Mouse (Mus musculus) heart, postnatal 0 days (tissue): ENCODE data around the gene Taf3. TPM values are rescaled to one million over a fixed set of nuclear protein-coding genes. Genes with fewer than 3 reads are reported as not detected.
A peak's percentile ranks its signal among the peaks of the same experiment; 100 is the strongest.

Experiments
- ATAC-seq: fragments of 200-750 bp; cut with Nextera tagmentation; 2 replicates; pipeline ENCODE4 v1.8.0; 2017; ENCODE audit warnings: low read depth, moderate number of reproducible peaks, moderate library complexity; ENCODE audit not compliant: insufficient read depth
- DNase-seq: peaks from one replicate; pipeline ENCODE4 v3.0.0-alpha.2; 2016; ENCODE audit warnings: low spot score
- H3K27ac ChIP-seq: fragments of 300-500 bp; sonication (generic); 2 replicates; pipeline ENCODE4 v1.5.1; 2014; ENCODE audit warnings: low read depth, mild to moderate bottlenecking
- H3K27me3 ChIP-seq: fragments of 300-500 bp; sonication (generic); 2 replicates; pipeline ENCODE4 v1.6.1; 2014; ENCODE audit warnings: low read length, mixed read lengths; ENCODE audit not compliant: control insufficient read depth, insufficient read depth
- H3K36me3 ChIP-seq: fragments of 300-500 bp; sonication (generic); replicated peaks from 2 replicates; pipeline ENCODE4 v1.6.1; 2014; ENCODE audit warnings: low read length, mixed read lengths; ENCODE audit not compliant: control insufficient read depth, insufficient read depth
- H3K4me1 ChIP-seq: fragments of 300-500 bp; sonication (generic); 2 replicates; pipeline ENCODE4 v1.6.1; 2014; ENCODE audit warnings: antibody characterized with exemption; ENCODE audit not compliant: control insufficient read depth, insufficient read depth
- H3K4me2 ChIP-seq: fragments of 300-500 bp; sonication (generic); 2 replicates; pipeline ENCODE4 v1.6.1; 2014; ENCODE audit warnings: low read depth, mild to moderate bottlenecking, low read length, moderate library complexity
- H3K4me3 ChIP-seq: fragments of 300-500 bp; sonication (generic); 2 replicates; pipeline ENCODE4 v1.5.1; 2014; ENCODE audit warnings: low read depth, low read length
- H3K9ac ChIP-seq: fragments of 300-500 bp; sonication (generic); replicated peaks from 2 replicates; pipeline ENCODE4 v1.6.1; 2014; ENCODE audit warnings: low read depth, low read length, mixed read lengths
- H3K9me3 ChIP-seq: fragments of 300-500 bp; sonication (generic); replicated peaks from 2 replicates; pipeline ENCODE4 v1.6.1; 2016; ENCODE audit warnings: low read length; ENCODE audit not compliant: control insufficient read depth
- CTCF ChIP-seq: IDR thresholded peaks from 2 replicates; pipeline ENCODE4 v1.5.1; 2016; ENCODE audit warnings: antibody characterized with exemption, control low read depth, low read depth
- EP300 ChIP-seq: IDR thresholded peaks from 2 replicates; pipeline ENCODE4 v1.6.1; 2016; ENCODE audit warnings: antibody characterized with exemption, low read depth
- WGBS: fragments of 180-500 bp; shearing (Covaris S2); extraction: QIAGEN DNeasy Blood & Tissue Kit; methylation state at CpG from one replicate; pipeline ENCODE4 v1.1.7; 2014; 5-methylcytosine and 5-hydroxymethylcytosine counted together
- polyA plus RNA-seq: library from polyadenylated mRNA; unstranded; fragments of >200 nt; fragmentation: Nextera tagmentation; extraction: Ambion mirVana; gene quantifications from 2 replicates; pipeline ENCODE4 v1.2.1, GENCODE M21; 2015
- total RNA-seq: library from RNA; depleted of rRNA; stranded (reverse); fragments of >200 nt; gene quantifications from 2 replicates; pipeline ENCODE4 v1.2.3, GENCODE M21; 2014; ENCODE audit warnings: low replicate concordance

Gene Taf3
- total and polyA plus RNA-seq, 2 experiments from 2014 or later: 3.0 to 6.3 TPM

GRCm38 (mm10) chr2:10033684-10034083, 14.7 kb downstream of the Taf3 start:
- DNase-seq (no peak), ATAC-seq (no peak)
- no peak overlapping the region for H3K9ac ChIP-seq
- H3K27me3 ChIP-seq: no peaks in the 10 kb centered on the region
- no peaks in the 10 kb centered on the region for H3K4me1 ChIP-seq
- H3K9me3 ChIP-seq: no peaks in the 10 kb centered on the region
- 37% methylated on average over 4 of the region's 4 CpGs for WGBS
- H3K36me3 ChIP-seq: no peaks in the 10 kb centered on the region
- no peak for TF ChIP-seq EP300
- peak; percentile 34; the same call in 1 of the 2 replicates for TF ChIP-seq CTCF
- H3K4me2 ChIP-seq: no peak overlapping the region
- H3K27ac ChIP-seq: no peak overlapping the region
- H3K4me3 ChIP-seq: no peak overlapping the region

- H3K36me3 ChIP-seq: no peaks in the 10 kb centered on the region
- H3K9me3 ChIP-seq: no peaks in the 10 kb centered on the region
- no peaks in the 10 kb centered on the region for H3K4me1 ChIP-seq
- no peak overlapping the region for H3K27ac ChIP-seq
- no peak for TF ChIP-seq EP300
- no peak for TF ChIP-seq CTCF
- H3K4me2 ChIP-seq: no peak overlapping the region
- H3K9ac ChIP-seq: no peak overlapping the region
- no peaks in the 10 kb centered on the region for H3K27me3 ChIP-seq
- WGBS: 74% methylated on average over 7 of the region's 7 CpGs
- DNase-seq (no peak), ATAC-seq (no peak)
- H3K4me3 ChIP-seq: no peak overlapping the region
Measured at GRCm38 (mm10) chr2:10029755-10030154, 18.6 kb downstream of the Taf3 start.

DNA sequence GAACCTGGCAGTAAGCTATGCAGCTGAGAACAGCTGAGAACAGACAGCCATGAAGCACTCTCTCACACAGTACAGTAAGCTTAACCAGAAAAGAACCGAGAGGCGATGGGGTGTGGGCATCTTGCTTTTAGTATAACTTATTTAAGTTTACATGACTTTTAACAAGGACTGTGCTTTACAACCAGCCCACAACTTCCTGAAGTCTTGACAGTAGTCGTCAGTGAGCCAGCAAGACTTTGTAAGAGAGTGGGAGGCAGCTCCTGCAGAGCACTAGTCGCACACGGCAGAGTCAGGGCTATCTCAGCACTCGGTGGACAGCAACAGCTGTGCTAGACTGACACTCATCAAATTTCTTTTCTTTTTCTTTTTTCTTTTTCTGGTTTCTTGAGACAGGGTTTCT, 24.1 kb downstream of the Taf3 start:
- DNase-seq: no peak
- TF ChIP-seq EP300: no peak
- TF ChIP-seq CTCF: no peak

DNA sequence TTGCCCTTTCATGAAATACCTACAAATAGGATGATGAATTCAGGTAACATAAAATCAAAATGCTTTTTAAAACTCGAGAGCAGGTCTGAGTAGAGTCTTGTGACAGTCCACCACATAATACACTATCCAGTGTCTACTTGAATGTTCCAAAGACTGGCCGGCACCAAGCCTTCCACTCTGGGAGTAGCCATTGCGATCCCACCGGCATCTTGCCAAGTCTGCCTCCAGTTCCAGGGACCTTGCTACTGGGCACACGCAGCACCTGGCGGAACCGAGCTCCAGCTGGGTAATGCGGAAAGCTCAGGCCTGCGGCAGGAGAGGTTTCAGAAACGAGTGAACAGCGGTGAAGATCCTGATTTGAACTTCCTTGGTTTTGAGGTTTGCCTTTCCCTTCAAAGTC, 27.1 kb downstream of the Taf3 start:
- DNase-seq (no peak), ATAC-seq (no peak)
- H3K4me3 ChIP-seq: no peak overlapping the region
- no peaks in the 10 kb centered on the region for H3K4me1 ChIP-seq
- H3K27ac ChIP-seq: no peak overlapping the region
- TF ChIP-seq CTCF: no peak
- TF ChIP-seq EP300: no peak
- no peaks in the 10 kb centered on the region for H3K36me3 ChIP-seq
- no peaks in the 10 kb centered on the region for H3K9me3 ChIP-seq
- no peak overlapping the region for H3K9ac ChIP-seq
- H3K4me2 ChIP-seq: no peak overlapping the region
- H3K27me3 ChIP-seq: no peaks in the 10 kb centered on the region
- 83% methylated on average over 11 of the region's 11 CpGs for WGBS

More for the DNA sequence above, 24.1 kb downstream of the Taf3 start:
- Histone ChIP-seq H3K4me1 (no peaks in the 10 kb centered on the region), H3K27ac (no peak overlapping the region), H3K36me3 (no peaks in the 10 kb centered on the region), H3K9ac (no peak overlapping the region), H3K4me2 (no peak overlapping the region), H3K27me3 (no peaks in the 10 kb centered on the region), H3K4me3 (no peak overlapping the region), H3K9me3 (no peaks in the 10 kb centered on the region)
- no peak for ATAC-seq
- WGBS: 71% methylated on average over 6 of the region's 6 CpGs

- 75% methylated on average over 10 of the region's 10 CpGs for WGBS
- H3K27me3 ChIP-seq: no peaks in the 10 kb centered on the region
- no peak overlapping the region for H3K9ac ChIP-seq
- ATAC-seq (no peak), DNase-seq (no peak)
- no peak overlapping the region; the same call in 1 of the 2 replicates for H3K27ac ChIP-seq
- H3K4me1 ChIP-seq: no peaks in the 10 kb centered on the region
- no peaks in the 10 kb centered on the region for H3K36me3 ChIP-seq
- TF ChIP-seq CTCF: no peak
- TF ChIP-seq EP300: no peak
- no peak overlapping the region for H3K4me2 ChIP-seq
- H3K4me3 ChIP-seq: no peak overlapping the region
- H3K9me3 ChIP-seq: no peaks in the 10 kb centered on the region
Measured at GRCm38 (mm10) chr2:10014951-10015635, 33.3 kb downstream of the Taf3 start.
